Mouse (Mus musculus) ZHBTc4 (cell line): ENCODE data around the gene Asic1.
"Not testable (repeated sequence)": the region's sequence is repeated elsewhere in the genome, so short reads cannot be mapped to it uniquely, and the experiment has no call there.

Experiments used
- DNase-seq: peaks from one replicate; pipeline ENCODE4 v3.0.0-alpha.2; 2011; ENCODE audit warnings: low read depth, low spot score

The Asic1 gene

GRCm38 (mm10) chr15:99718461-99719021 is 48.4 kb downstream of the Asic1 start:
- no peak for DNase-seq

GRCm38 (mm10) chr15:99719865-99720264 is 49.7 kb downstream of the Asic1 start:
- DNase-seq, result no peak

DNA sequence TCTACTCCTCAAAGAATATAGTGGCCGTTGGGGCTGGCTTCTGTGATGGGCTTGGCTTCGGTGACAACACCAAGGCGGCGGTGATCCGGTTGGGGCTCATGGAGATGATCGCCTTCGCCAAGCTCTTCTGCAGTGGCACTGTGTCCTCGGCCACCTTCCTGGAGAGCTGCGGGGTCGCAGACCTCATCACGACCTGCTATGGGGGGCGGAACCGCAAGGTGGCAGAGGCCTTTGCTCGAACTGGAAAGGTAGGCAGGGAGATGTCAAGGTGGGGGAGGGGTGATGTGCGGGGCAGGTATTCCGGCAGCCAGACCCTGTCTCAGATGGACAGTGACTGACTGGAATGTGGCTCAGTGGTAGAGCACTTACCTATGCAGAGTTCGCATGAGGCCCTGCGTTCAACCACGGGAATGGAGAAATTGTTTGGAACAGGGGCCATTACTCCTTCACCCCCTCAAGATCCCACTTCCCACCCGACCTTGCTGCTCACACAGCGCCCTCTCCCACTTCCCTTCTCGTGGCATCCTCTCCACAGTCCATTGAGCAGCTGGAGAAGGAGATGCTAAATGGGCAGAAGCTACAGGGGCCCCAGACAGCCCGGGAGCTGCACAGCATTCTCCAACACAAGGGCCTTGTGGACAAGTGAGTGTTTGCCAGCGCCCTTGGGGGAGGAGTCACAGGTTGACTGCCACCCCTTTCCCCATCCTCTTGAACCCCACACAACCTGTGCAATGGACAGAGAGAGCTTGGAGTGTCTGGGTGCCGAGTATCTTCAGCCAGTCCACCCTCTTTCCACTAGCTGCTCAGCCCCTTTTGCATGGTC is 52.0 kb downstream of the Asic1 start:
- DNase-seq, result no peak

- no peak for DNase-seq
Observed at GRCm38 (mm10) chr15:99723120-99723514, 52.9 kb downstream of the Asic1 start.

DNA sequence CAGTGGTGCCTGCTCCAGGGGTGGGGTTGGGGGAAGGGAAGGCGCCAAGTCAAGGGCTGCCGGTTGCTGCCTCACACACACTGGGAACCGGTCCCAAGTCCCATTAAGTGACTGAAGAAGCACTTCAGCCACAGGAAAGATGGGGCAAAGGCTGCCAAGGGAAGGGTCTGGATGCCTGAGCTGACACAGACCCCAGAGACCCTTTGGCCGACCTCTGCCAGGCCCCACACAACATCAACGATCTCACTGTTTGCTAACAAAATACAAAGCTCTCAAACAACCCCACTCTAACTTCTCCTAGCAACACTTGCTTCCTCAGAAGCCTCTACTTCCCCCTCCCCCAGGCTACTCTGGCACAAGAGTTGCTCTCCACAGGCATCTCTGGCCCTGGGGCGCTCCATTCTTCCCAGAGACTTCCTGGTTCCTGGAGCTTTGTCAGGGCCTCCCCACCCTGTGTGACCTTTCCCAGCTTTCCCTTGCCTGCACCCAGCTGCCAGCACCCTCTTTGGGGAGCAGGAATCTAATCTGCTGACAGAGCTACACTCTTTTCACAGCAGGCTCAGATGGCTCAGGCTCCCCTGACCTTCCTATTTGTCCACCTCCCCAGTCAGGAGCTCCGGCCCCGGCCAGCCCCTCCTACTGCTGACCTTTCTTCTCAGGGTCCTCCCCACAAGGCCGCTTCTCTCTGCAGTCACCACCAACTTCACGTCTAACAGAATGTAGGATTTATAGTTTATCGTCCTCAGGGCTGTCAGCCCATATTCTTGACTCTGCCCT is 53.5 kb downstream of the Asic1 start:
- peak; percentile 91 for DNase-seq

GRCm38 (mm10) chr15:99724292-99725021 is 54.3 kb downstream of the Asic1 start:
- DNase-seq, result peak; percentile 88

- DNase-seq, result peak; percentile 99
Observed at GRCm38 (mm10) chr15:99725341-99726155, 55.4 kb downstream of the Asic1 start, which contains the start of gene Cox14. Gene Cox14 (plus strand): TSS chr15:99725618.

DNA sequence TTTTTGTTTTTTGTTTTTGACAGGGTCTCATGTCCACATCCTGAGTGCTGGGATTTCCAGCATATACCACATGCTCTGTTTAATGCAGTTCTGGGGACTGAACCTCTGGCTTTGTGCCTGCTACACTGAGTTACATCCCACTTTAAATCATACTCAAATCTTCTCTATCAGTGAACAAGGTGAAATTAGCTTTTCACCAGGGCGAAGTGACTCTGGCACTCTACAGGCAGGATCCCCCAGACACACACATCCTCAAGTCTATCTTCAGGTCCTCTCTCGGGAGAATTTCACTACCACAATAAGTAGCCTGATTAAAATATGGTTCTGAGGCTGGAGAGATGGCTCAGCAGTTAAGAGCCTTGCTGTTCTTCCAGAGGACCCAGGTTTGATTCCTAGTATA is 56.4 kb downstream of the Asic1 start:
- no peak for DNase-seq

DNA sequence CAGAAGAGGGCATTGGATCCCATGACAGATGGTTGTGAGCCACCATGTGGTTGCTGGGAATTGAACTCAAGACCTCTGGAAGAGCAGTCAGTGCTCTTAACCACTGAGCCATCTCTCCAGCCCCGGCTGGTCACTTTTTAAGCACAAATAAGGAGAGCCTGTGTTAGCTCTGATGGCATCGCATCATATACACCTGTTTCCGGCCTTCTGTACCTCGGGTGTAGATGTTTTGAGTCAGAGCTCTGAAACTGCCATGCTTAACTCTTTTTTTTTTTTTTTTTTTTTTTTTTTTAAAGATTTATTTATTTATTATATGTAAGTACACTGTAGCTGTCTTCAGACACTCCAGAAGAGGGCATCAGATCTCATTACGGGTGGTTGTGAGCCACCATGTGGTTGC is 56.9 kb downstream of the Asic1 start:
- not testable (repeated sequence) for DNase-seq

DNA sequence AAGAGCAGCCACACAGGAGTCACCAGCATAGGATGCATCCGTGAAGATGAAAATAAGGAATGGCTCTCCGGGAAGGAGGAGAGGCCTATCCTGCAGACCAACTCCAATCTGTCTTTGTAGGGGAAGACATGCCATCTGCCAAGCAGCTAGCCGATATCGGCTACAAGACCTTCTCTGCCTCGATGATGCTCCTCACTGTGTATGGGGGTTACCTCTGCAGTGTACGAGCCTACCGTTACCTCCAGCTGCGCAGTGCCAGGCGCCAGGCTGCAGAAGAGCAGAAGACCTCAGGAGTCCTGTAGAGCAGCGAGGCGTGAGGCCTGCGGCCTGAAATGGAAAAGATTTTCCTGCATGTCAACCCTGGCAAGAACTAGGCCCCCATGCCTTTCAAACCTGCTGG is 57.4 kb downstream of the Asic1 start:
- DNase-seq, result no peak

GRCm38 (mm10) chr15:99728211-99728610 is 58.0 kb downstream of the Asic1 start:
- DNase-seq, result no peak

DNA sequence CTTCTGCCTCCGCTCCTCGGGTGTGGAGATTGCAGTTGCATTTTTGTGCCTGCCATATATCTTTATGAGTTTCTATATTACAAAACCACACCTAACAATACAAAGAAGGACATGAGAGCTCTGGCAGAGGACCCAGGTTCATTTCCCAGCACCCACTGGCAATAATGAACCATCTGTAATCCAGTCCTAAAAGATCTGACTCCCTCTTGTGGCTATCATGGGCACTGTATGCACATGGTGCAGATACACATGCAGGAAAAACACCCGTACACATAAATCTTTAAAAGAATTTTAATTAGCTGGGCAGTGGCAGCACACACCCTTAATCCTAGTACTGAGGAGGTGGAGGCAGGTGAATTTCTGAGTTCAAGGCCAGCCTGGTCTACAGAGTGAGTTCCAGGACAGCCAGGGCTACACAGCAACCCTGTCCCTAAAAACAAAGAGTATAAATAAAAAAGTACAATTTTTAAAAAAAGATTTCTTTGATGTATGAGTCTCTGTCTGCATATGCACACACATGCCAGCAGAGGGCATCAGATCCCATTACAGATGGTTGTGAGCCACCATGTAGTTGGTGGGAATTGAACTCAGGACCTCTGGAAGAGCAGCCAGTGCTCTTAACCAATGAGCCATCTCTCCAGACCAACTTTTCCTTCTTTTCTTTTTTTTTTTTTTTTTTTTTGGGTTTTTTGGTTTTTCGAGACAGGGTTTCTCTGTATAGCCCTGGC is 59.1 kb downstream of the Asic1 start:
- DNase-seq, result peak; percentile 67

DNA sequence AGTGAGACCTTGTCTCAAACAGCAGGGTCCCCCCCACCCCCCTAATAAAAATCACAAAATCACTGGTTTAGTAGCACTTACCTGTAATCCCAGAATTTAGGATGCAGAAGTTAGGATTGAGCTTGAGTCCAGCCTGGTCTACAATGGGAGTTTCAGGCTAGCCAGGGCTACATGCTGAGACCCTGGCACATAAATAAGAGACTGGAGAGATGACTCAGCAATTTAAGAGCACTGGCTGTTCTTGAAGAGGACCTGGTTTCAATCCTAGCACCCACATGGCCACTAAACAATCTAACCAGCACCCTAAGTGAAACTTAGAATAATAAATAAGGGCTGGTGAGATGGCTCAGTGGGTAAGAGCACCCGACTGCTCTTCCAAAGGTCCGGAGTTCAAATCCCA is 61.0 kb downstream of the Asic1 start:
- DNase-seq, result no peak

DNA sequence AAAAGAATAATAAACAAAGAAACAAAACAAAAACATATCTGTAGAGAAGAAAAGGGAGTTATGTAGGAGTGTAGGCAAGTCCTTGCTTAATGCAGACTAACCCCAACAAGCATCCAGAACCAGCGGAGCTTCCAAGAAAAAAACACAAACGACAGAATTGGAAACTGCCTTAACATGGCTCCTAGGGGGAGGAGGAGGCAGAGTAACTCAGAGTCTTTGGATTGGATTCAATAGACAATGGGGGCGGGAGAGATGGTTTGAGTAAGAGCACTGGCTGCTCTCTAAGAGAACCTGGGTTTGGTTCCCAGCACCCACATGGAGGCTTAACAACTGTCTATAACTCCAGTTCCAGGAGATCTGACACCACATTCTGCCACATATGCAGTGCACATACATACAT is 61.5 kb downstream of the Asic1 start:
- DNase-seq, result no peak

DNA sequence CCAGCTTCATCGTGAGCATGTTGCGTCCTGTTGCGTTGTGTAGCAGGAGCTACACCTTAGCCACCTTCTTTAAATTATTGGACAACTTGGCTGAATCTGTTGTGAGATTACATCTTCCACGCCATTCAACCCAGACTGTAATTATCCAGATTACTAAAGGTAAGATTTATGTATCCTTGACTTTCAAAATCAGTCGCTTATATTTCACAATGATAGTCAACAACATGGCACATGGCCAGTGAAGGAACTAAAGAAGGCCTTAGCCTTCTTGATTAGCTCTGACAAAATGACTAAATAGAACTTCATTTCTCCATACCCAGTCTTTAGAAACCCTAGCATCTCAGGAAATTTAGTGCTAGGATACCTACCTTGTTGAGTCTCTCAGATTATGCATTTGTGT is 63.0 kb downstream of the Asic1 start:
- DNase-seq, result no peak

DNA sequence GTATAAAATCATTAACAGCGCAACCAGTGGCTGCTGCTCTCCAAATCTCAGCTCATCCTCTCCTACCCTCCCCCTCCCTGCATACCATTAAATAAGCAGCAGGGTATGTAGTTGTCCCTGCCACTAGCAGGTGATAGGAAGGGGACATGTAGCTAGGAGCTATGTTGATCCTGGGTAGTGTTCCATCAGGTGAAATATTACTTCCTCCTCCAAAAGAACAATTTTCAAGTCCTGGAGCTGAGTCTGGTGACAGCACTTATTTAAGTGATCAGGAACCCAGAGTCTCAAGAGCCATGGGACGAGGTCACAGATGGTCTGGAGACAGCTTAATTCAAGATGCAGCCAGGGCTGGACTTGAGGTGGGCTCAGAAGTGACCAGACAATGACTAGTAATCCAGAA is 65.5 kb downstream of the Asic1 start:
- no peak for DNase-seq

DNA sequence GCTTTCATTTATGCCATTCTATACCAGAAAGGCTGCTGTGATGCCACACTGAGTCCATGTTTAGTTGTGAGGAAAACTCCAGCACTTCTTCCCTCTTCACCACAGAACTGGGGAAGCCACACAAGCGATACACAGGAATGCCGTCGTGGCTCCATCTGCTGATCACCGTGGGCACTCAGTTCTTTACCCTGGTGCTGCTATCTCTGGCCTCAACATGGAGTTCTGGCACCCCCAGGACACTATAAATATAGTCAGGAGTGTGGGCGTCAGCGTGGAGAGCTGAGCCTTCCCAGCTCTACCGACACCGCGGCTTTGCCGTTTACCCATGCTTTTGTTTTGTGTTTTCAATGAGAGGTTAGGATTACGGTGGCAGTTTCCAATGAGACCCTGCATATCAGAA is 66.5 kb downstream of the Asic1 start:
- DNase-seq, result no peak

DNA sequence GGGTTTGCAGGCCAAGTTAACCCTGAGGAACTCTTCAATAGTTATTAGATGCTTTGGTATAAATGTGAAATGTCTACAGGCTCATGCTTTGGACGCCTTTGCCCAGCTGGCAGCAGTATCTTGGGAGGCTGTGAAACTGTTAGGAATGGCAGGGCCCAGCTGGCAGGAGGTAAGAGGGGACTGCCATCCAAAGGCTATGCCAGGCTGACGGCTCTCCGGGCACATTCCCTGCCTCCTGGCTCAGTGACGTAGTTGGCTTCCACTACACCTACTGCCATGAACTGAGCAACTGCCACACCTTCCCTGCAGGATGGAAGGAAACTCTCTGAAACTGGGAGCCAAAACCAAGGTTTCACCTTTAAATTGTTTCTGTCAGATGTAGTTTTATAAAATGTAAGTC is 70.1 kb downstream of the Asic1 start:
- no peak for DNase-seq
